Mouse (Mus musculus): ENCODE results near the gene Cpne8.

DNA sequence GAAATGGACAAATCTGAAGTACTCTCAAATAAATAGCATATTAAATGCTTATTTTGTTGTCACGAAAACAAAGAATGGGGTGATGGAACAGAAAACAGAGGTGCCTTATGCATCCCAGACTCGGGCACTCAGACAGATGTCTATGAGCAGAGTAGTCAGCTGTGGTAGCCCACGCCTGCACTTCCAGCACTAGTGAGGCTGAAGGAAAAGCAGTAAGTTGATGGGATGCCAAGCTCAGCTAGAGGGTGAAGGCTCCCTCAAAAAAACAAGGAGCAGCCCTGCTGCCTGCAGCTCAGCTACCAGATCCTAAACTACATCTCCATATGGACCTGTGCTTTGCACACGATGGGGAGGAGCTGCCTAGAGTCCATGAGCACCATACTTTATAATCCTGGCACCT is 15.6 kb downstream of the Cpne8 start:
- TF ChIP-seq POLR2A (IDR thresholded peaks at IDR 0.05; ENCODE audit: low read depth, low read length) (no peak), CTCF (IDR thresholded peaks at IDR 0.05; ENCODE audit: extremely low read depth, insufficient read length, insufficient replicate concordance, low read depth, low read length) (no peak)
